Mouse (Mus musculus) heart, adult 11 months (tissue): ENCODE data around the gene Xirp1.

Source experiments
- DNase-seq: peaks from one replicate; pipeline ENCODE4 v3.0.0; 2022

The Xirp1 gene

GRCm38 (mm10) chr9:119970221-119970620 is 53.2 kb downstream of the Xirp1 start:
- DNase-seq, result peak; percentile 91

GRCm38 (mm10) chr9:119969811-119970210 is 53.6 kb downstream of the Xirp1 start:
- DNase-seq, result no peak

DNA sequence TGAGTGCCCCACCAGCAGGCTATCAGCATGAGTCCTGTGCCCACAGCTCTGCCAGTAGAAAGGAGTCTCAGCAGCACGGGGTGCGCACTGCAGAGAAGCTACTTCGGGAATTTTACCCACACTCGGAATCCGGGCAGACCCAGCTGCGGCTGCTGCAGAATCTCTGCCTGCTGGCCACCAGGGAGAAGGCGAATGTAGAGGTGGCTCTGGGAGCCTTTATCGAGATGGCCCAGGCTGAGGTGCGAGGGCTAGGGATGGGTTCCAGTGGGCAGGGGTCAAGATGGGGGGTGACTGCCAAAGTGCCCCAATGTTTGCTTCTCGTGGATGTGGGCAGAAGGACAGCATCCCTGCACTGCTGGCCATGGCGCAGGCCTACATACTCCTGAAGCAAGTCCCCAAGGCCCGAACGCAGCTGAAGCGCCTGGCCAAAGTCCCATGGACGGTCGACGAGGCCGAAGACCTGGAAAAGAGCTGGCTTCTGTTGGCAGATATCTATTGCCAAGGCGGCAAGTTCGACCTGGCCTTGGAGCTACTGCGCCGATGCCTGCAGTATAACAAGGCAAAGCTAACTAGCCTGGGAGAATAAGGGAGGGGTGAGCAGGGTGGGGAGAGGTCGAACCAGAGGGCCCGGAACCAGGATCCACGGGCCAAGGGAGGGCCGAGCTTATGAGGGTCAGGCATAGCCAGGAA is 57.0 kb downstream of the Xirp1 start:
- peak; percentile 91 for DNase-seq

- peak; percentile 87 for DNase-seq
Observed at GRCm38 (mm10) chr9:119965186-119965585, 58.2 kb downstream of the Xirp1 start.

GRCm38 (mm10) chr9:119964206-119964605 is 59.2 kb downstream of the Xirp1 start:
- peak; percentile 98 for DNase-seq
